Mouse (Mus musculus) monocyte, adult 2 months (primary cell): ENCODE data around the gene Pcsk4.

ENCODE experiments used
- DNase-seq, 2 experiments: peaks; one replicate each; pipeline ENCODE4 v3.0.0; 2022; ENCODE audit warnings: low spot score in 2 of 2, low read depth in 1 of 2

The Pcsk4 gene

GRCm38 (mm10) chr10:80273847-80274246, 55.5 kb downstream of the Pcsk4 start:
- no peak for DNase-seq

- DNase-seq: no peak
Observed at GRCm38 (mm10) chr10:80271870-80272585, 57.3 kb downstream of the Pcsk4 start.
